ENCODE assay signal across 15 mouse cellular contexts in genomic region chr10:62664171-62664570, GRCm38 (mm10). TPM values are rescaled to one million over a fixed set of nuclear protein-coding genes. Genes with fewer than 3 reads are reported as not detected.
DNase-seq lines count a peak whose midpoint lies in the region; ATAC-seq and TF ChIP-seq lines count a peak whose summit lies in the region.
"Had no signal": no experiment of that assay in that cellular context is flagged by ENCODE, and none has a peak within 500 bp of the region (broad histone marks: within the 10 kb centered on the region; RNA-seq: fewer than 3 reads in every experiment).

No protein-coding gene starts in this region.

- no peak for TF ChIP-seq CTCF in left cerebral cortex, adult 2 months (IDR thresholded peaks at IDR 0.05)
- TF ChIP-seq CTCF in testis, adult 2 months (IDR thresholded peaks at IDR 0.05; ENCODE audit: control insufficient read depth, insufficient read depth, insufficient replicate concordance, low read depth, low read length): no peak

- H3K27me3 ChIP-seq in testis, adult 2 months (ENCODE audit: control insufficient read depth, insufficient read depth, low read length): no peaks in the 10 kb centered on the region
- H3K27me3 ChIP-seq: hindbrain, embryonic 12.5 days; stomach, embryonic 15.5 days had no signal

- no peak for ATAC-seq in granulocyte monocyte progenitor cell, adult 5-6 weeks (replicated peaks; ENCODE audit: poor library complexity, severe bottlenecking)
- ATAC-seq: forebrain, postnatal 0 days; Patski had no signal

- peak overlapping the region; percentile 61; the same call in 1 of the 2 replicates for H3K27ac ChIP-seq in left cerebral cortex, adult 2 months
- H3K27ac ChIP-seq in testis, adult 2 months (ENCODE audit: control insufficient read depth, insufficient read depth, low read depth, low read length): peak overlapping the region; percentile 58
- H3K27ac ChIP-seq: hindbrain, embryonic 12.5 days; neural tube, embryonic 15.5 days had no signal

- H3K4me1 ChIP-seq in testis, adult 2 months (ENCODE audit: control insufficient read depth, insufficient read depth, low read length): peaks cover 9% of the 10 kb centered on the region
- H3K4me1 ChIP-seq: hindbrain, embryonic 12.5 days; neural tube, embryonic 15.5 days; stomach, embryonic 15.5 days had no signal

- peak; percentile 91 for DNase-seq in heart, adult 11 months
- DNase-seq in heart, postnatal 4 days: no peak
- DNase-seq in left cerebral cortex, adult 2 months (ENCODE audit: extremely low spot score in 1 of 2, low spot score in 2 of 2): no peak
- no peak for DNase-seq in left cerebral cortex, postnatal 14 days (ENCODE audit: low spot score in 2 of 2)
- no peak for DNase-seq in testis, postnatal 10 days (ENCODE audit: low spot score)
- no peak for DNase-seq in right cerebral cortex, adult 2 months (ENCODE audit: low spot score in 2 of 2)
- DNase-seq: cerebellum, postnatal 10 days; forebrain, postnatal 0 days; left cerebral cortex, postnatal 4 days had no signal

- H3K36me3 ChIP-seq in testis, adult 2 months (ENCODE audit: control insufficient read depth, insufficient read depth, low read length): no peaks in the 10 kb centered on the region; the same call in 1 of the 2 replicates
- H3K36me3 ChIP-seq: hindbrain, embryonic 12.5 days; neural tube, embryonic 15.5 days; stomach, embryonic 15.5 days had no signal

- intact Hi-C loops in left cerebral cortex, adult 2 months (cut with DNase I): no loop called here
- intact Hi-C loops in left cerebral cortex, postnatal 14 days (cut with DNase I): no loop called here

- H3K4me3 ChIP-seq in left cerebral cortex, adult 2 months: no peak overlapping the region
- H3K4me3 ChIP-seq in testis, adult 2 months (ENCODE audit: control insufficient read depth, low read depth, low read length): peak overlapping the region; percentile 11
- H3K4me3 ChIP-seq: hindbrain, embryonic 12.5 days; neural tube, embryonic 15.5 days had no signal

- TF ChIP-seq POLR2A in testis, adult 2 months (IDR thresholded peaks at IDR 0.05; ENCODE audit: control insufficient read depth, low read depth, low read length): peak; percentile 47; the same call in 1 of the 2 replicates

RNA-seq across cellular contexts. Expression of gene Ddx50, which starts 13.2 kb away (rescaled TPM):
- 10 to 100 TPM; 95.4 to 99.6 TPM for total RNA-seq in heart, postnatal 4 days (2021)
- total RNA-seq in left cerebral cortex, adult 2 months (2021): 10 to 100 TPM; 86.3 to 91.1 TPM
- 10 to 100 TPM; 83.6 to 83.7 TPM for total RNA-seq in left cerebral cortex, postnatal 14 days (2021)
- polyA plus RNA-seq in testis, adult 2 months (2012; rRNA removed): 17.8 and 21.0 TPM in 2 replicates
- total RNA-seq in granulocyte monocyte progenitor cell, adult 5-6 weeks (2014; fragmentation: Nextera tagmentation): 87.6 and 115 TPM in 2 replicates
- 110 and 119 TPM in 2 replicates for total RNA-seq in granulocyte monocyte progenitor cell, adult 5-6 weeks (2017)
